In genomic region chr13:15462830-15463491, GRCm38 (mm10) we compare ENCODE assay signal across 9 mouse cellular contexts. TPM values are rescaled to one million over a fixed set of nuclear protein-coding genes. Genes with fewer than 3 reads are reported as not detected.
DNase-seq lines count a peak whose midpoint lies in the region; ATAC-seq and TF ChIP-seq lines count a peak whose summit lies in the region.
"Had no signal": no experiment of that assay in that cellular context is flagged by ENCODE, and none has a peak within 500 bp of the region (broad histone marks: within the 10 kb centered on the region; RNA-seq: fewer than 3 reads in every experiment).

TSS of gene Gli3 (plus strand) at chr13:15463235.

- no peak for TF ChIP-seq POLR2A in limb, embryonic 14.5 days (IDR thresholded peaks at IDR 0.05; ENCODE audit: borderline replicate concordance, extremely low read depth, insufficient read depth, insufficient read length)

- no peaks in the 10 kb centered on the region for H3K36me3 ChIP-seq in intestine, embryonic 16.5 days (ENCODE audit: control insufficient read depth, insufficient read depth, low read length)
- H3K36me3 ChIP-seq in limb, embryonic 14.5 days (ENCODE audit: control insufficient read depth, insufficient read depth, low read length): no peaks in the 10 kb centered on the region
- no peaks in the 10 kb centered on the region for H3K36me3 ChIP-seq in midbrain, embryonic 15.5 days (replicated peaks)
- H3K36me3 ChIP-seq: G1E had no signal

- H3K4me2 ChIP-seq in intestine, embryonic 16.5 days (ENCODE audit: low read depth, low read length): peak within 1 kb of the TSS; percentile 83
- peak within 1 kb of the TSS; percentile 69 for H3K4me2 ChIP-seq in limb, embryonic 14.5 days (replicated peaks; ENCODE audit: low read depth, low read length, severe bottlenecking)
- H3K4me2 ChIP-seq in midbrain, embryonic 15.5 days: peak within 1 kb of the TSS; percentile 90

- peak within 1 kb of the TSS; percentile 84 for H3K9ac ChIP-seq in intestine, embryonic 16.5 days (ENCODE audit: low read depth, low read length)
- H3K9ac ChIP-seq in limb, embryonic 14.5 days (ENCODE audit: low read depth, low read length, severe bottlenecking): peak within 1 kb of the TSS; percentile 100
- H3K9ac ChIP-seq in midbrain, embryonic 15.5 days: peak within 1 kb of the TSS; percentile 47

- peaks cover 22% of the 10 kb centered on the region for H3K27me3 ChIP-seq in intestine, embryonic 16.5 days (replicated peaks; ENCODE audit: control insufficient read depth, insufficient read depth, low read length)
- no peaks in the 10 kb centered on the region for H3K27me3 ChIP-seq in limb, embryonic 14.5 days (ENCODE audit: control insufficient read depth, insufficient read depth, low read length)
- H3K27me3 ChIP-seq in midbrain, embryonic 15.5 days (replicated peaks): peaks cover 10% of the 10 kb centered on the region; the same call in 1 of the 2 replicates

- under 1% methylated on average over 49 of the region's 76 CpGs for WGBS in intestine, embryonic 16.5 days
- under 1% methylated on average over 28 of the region's 76 CpGs for WGBS in limb, embryonic 14.5 days
- 0% methylated on average over 62 of the region's 76 CpGs for whole genome bisulfite sequencing in midbrain, embryonic 15.5 days

- H3K4me3 ChIP-seq in intestine, embryonic 16.5 days (ENCODE audit: low read length): peak within 1 kb of the TSS; percentile 76
- peak within 1 kb of the TSS; percentile 96 for H3K4me3 ChIP-seq in limb, embryonic 14.5 days (replicated peaks; ENCODE audit: low read length)
- H3K4me3 ChIP-seq in midbrain, embryonic 15.5 days: peak within 1 kb of the TSS; percentile 63

- ATAC-seq in granulocyte monocyte progenitor cell, adult 5-6 weeks (replicated peaks; ENCODE audit: poor library complexity, severe bottlenecking): peak; percentile 74
- ATAC-seq in intestine, embryonic 16.5 days: peak; percentile 94
- ATAC-seq in limb, embryonic 14.5 days (ENCODE audit: low FRiP score, low read depth): peak; percentile 91
- ATAC-seq in midbrain, embryonic 15.5 days (replicated peaks): peak; percentile 93

- peak within 1 kb of the TSS; percentile 97 for H3K27ac ChIP-seq in intestine, embryonic 16.5 days (ENCODE audit: low read length)
- peak within 1 kb of the TSS; percentile 100 for H3K27ac ChIP-seq in limb, embryonic 14.5 days (replicated peaks; ENCODE audit: low read depth, low read length)
- H3K27ac ChIP-seq in midbrain, embryonic 15.5 days: peak within 1 kb of the TSS; percentile 70

- DNase-seq in right cerebral cortex, adult 18-20 months: peak; percentile 21
- DNase-seq in right cerebral cortex, postnatal 36 days (ENCODE audit: low spot score in 2 of 2): no peak
- peak; percentile 86 for DNase-seq in embryo, embryonic 11.5 days (ENCODE audit: low read depth, low spot score)
- DNase-seq in limb, embryonic 14.5 days (ENCODE audit: low spot score): peak; percentile 84
- peak; percentile 79 for DNase-seq in testis, postnatal 10 days (ENCODE audit: low spot score)

- no peaks in the 10 kb centered on the region for H3K9me3 ChIP-seq in intestine, embryonic 16.5 days (ENCODE audit: control insufficient read depth, low read length)
- no peaks in the 10 kb centered on the region for H3K9me3 ChIP-seq in limb, embryonic 14.5 days (ENCODE audit: control insufficient read depth, low read length)
- no peaks in the 10 kb centered on the region for H3K9me3 ChIP-seq in midbrain, embryonic 15.5 days

- no peaks in the 10 kb centered on the region for H3K4me1 ChIP-seq in intestine, embryonic 16.5 days (ENCODE audit: control insufficient read depth, insufficient read depth, low read length)
- H3K4me1 ChIP-seq in limb, embryonic 14.5 days (ENCODE audit: control insufficient read depth, insufficient read depth, low read length): peaks cover 11% of the 10 kb centered on the region
- H3K4me1 ChIP-seq in midbrain, embryonic 15.5 days: peaks cover 29% of the 10 kb centered on the region

RNA-seq across cellular contexts. Expression of gene Gli3, which starts in this region (rescaled TPM):
- not detected in 2 replicates for total RNA-seq in granulocyte monocyte progenitor cell, adult 5-6 weeks (2014; fragmentation: Nextera tagmentation)
- total RNA-seq in granulocyte monocyte progenitor cell, adult 5-6 weeks (2017): not detected in 2 replicates
- 7.7 and 8.9 TPM in 2 replicates for polyA plus RNA-seq in intestine, embryonic 16.5 days (2015; fragmentation: Nextera tagmentation; extraction: Ambion mirVana)
- 33.4 and 44.4 TPM in 2 replicates for polyA plus RNA-seq in limb, embryonic 14.5 days (2012; rRNA removed)
- polyA plus RNA-seq in limb, embryonic 14.5 days (2014; fragmentation: Nextera tagmentation; extraction: Ambion mirVana): 42.6 and 52.0 TPM in 2 replicates
- polyA plus RNA-seq in midbrain, embryonic 15.5 days (2015; fragmentation: Nextera tagmentation; extraction: Ambion mirVana): 7.7 and 8.4 TPM in 2 replicates
- polyA plus RNA-seq: G1E had no signal

Comparison
In these comparisons a context has a peak if more than half of its experiments do, and no peak if none do; other contexts are left out.
1. DNase-seq: peak in right cerebral cortex, adult 18-20 months (single experiment), embryo, embryonic 11.5 days (single experiment), limb, embryonic 14.5 days (single experiment) and testis, postnatal 10 days (single experiment); none in right cerebral cortex, postnatal 36 days (0 of 2).
2. Peak in ATAC-seq in granulocyte monocyte progenitor cell, adult 5-6 weeks; RNA of the gene not detected or under 1 TPM.
3. H3K9ac ChIP-seq: peak in every context shown above with its lines; median percentile 100 in limb, embryonic 14.5 days; 84 in intestine, embryonic 16.5 days; 47 in midbrain, embryonic 15.5 days.
4. Peak in every context shown above with its lines, with median percentiles within 50 percentile points of each other: ATAC-seq, H3K27ac ChIP-seq, H3K4me2 ChIP-seq and H3K4me3 ChIP-seq.